Mouse (Mus musculus): ENCODE results near the gene Rpgrip1l. TPM values are rescaled to one million over a fixed set of nuclear protein-coding genes. Genes with fewer than 3 reads are reported as not detected.
A peak's percentile ranks its signal among the peaks of the same experiment; 100 is the strongest.

Gene Rpgrip1l
- polyA plus RNA-seq, 1 experiment from 2014 or later: 4.2 TPM

- DNase-seq (no peak), ATAC-seq (ENCODE audit: low read depth) (no peak)
- WGBS (ENCODE audit: insufficient replicate concordance): 76% methylated on average over 3 of the region's 3 CpGs
- no peak overlapping the region for H3K4me3 ChIP-seq (replicated peaks)
- no peaks in the 10 kb centered on the region for H3K27me3 ChIP-seq
- H3K27ac ChIP-seq: no peak overlapping the region
- no peak overlapping the region for H3K9ac ChIP-seq
- no peaks in the 10 kb centered on the region for H3K9me3 ChIP-seq (replicated peaks)
- H3K4me1 ChIP-seq (replicated peaks): no peaks in the 10 kb centered on the region
- H3K36me3 ChIP-seq: no peaks in the 10 kb centered on the region
- no peak overlapping the region for H3K4me2 ChIP-seq
Measured at GRCm38 (mm10) chr8:91198036-91198435, 115.0 kb downstream of the Rpgrip1l start.

- 55% methylated on average over 5 of the region's 5 CpGs for WGBS (ENCODE audit: insufficient replicate concordance)
Measured at GRCm38 (mm10) chr8:91197233-91197632, 115.8 kb downstream of the Rpgrip1l start.

GRCm38 (mm10) chr8:91196661-91197060 lies 116.4 kb downstream of the Rpgrip1l start:
- no peak overlapping the region for H3K4me2 ChIP-seq
- H3K9me3 ChIP-seq (replicated peaks): no peaks in the 10 kb centered on the region
- no peak overlapping the region for H3K9ac ChIP-seq
- 70% methylated on average over 12 of the region's 12 CpGs for WGBS (ENCODE audit: insufficient replicate concordance)
- H3K4me3 ChIP-seq (replicated peaks): no peak overlapping the region
- no peak overlapping the region for H3K27ac ChIP-seq
- DNase-seq (no peak), ATAC-seq (ENCODE audit: low read depth) (no peak)
- no peaks in the 10 kb centered on the region for H3K36me3 ChIP-seq
- H3K4me1 ChIP-seq (replicated peaks): no peaks in the 10 kb centered on the region
- H3K27me3 ChIP-seq: 0 out of 2 replicates have a peak, but pooled peaks cover 5% of the 10 kb centered on the region

More at GRCm38 (mm10) chr8:91197233-91197632, 115.8 kb downstream of the Rpgrip1l start:
- H3K4me1 ChIP-seq (replicated peaks): no peaks in the 10 kb centered on the region
- H3K27me3 ChIP-seq: 0 out of 2 replicates have a peak, but pooled peaks cover 5% of the 10 kb centered on the region
- H3K27ac ChIP-seq: no peak overlapping the region
- DNase-seq (no peak), ATAC-seq (ENCODE audit: low read depth) (no peak)
- H3K9ac ChIP-seq: no peak overlapping the region
- H3K36me3 ChIP-seq: no peaks in the 10 kb centered on the region
- H3K4me3 ChIP-seq (replicated peaks): no peak overlapping the region
- no peaks in the 10 kb centered on the region for H3K9me3 ChIP-seq (replicated peaks)
- H3K4me2 ChIP-seq: no peak overlapping the region

GRCm38 (mm10) chr8:91194081-91194480 lies 119.0 kb downstream of the Rpgrip1l start:
- Histone ChIP-seq H3K4me1 (replicated peaks) (no peaks in the 10 kb centered on the region), H3K4me3 (replicated peaks) (no peak overlapping the region), H3K36me3 (no peaks in the 10 kb centered on the region), H3K9ac (no peak overlapping the region), H3K27me3 (peaks cover 22% of the 10 kb centered on the region), H3K9me3 (replicated peaks) (no peaks in the 10 kb centered on the region), H3K4me2 (no peak overlapping the region), H3K27ac (no peak overlapping the region)
- 64% methylated on average over 2 of the region's 2 CpGs for WGBS (ENCODE audit: insufficient replicate concordance)
- DNase-seq: no peak
- ATAC-seq (ENCODE audit: low read depth): no peak

DNA sequence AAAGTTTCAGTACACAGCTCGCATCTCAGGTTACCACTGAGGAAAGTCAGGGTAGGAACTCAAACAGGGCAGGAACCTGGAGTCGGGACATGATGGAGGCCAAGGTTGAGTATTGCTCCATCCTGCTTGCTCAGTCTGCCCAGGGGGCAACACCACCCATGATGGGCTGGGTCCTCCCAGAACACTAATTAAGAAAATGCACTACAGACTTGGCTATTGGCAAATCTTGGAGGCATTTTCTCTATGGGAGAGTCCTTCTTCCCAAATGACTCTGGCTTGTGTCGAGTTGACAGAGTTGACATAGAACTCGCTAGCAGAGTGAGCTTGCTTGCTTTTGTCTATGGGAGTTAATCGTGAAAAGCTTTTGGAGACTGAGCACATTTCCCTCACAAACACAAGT lies 120.1 kb downstream of the Rpgrip1l start:
- H3K4me3 ChIP-seq (replicated peaks): no peak overlapping the region

DNA sequence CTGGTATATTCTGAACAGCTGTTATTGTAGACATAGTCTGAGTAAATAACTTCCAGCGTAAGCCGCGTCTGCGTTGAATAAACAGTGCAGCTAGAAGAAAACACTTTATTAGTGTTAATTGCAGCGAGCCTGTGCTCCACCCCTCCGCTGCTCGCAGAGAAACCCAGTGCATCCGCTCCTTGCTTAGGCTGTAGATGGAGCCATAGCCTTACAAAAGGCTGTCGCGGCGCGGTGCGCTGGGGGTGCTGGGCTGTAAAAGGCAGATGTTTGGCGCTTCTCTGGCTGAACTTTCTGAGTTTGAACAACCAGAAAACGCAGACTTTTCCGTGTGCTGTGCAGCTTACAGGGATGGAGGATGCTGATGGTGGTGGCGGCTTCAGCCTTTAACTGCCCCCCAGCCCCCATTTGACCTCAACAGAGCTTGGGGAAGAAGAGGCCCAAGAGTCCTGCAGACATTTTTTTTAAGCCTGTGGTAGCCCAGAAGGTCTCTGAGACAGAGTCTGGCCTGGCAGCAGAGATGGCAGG lies 122.2 kb downstream of the Rpgrip1l start:
- Histone ChIP-seq H3K27me3 (peaks cover 25% of the 10 kb centered on the region), H3K9me3 (replicated peaks) (no peaks in the 10 kb centered on the region), H3K4me3 (replicated peaks) (no peak overlapping the region), H3K9ac (no peak overlapping the region), H3K36me3 (no peaks in the 10 kb centered on the region), H3K4me2 (peak overlapping the region; percentile 33; the same call in 1 of the 2 replicates), H3K27ac (no peak overlapping the region), H3K4me1 (replicated peaks) (no peaks in the 10 kb centered on the region)
- DNase-seq (no peak), ATAC-seq (ENCODE audit: low read depth) (no peak)
- 6% methylated on average over 17 of the region's 17 CpGs for WGBS (ENCODE audit: insufficient replicate concordance)

More for the DNA sequence above, 120.1 kb downstream of the Rpgrip1l start:
- no peak for DNase-seq
- Histone ChIP-seq H3K4me2 (no peak overlapping the region), H3K36me3 (no peaks in the 10 kb centered on the region), H3K4me1 (replicated peaks) (no peaks in the 10 kb centered on the region), H3K27ac (no peak overlapping the region), H3K9ac (no peak overlapping the region), H3K27me3 (peaks cover 25% of the 10 kb centered on the region), H3K9me3 (replicated peaks) (no peaks in the 10 kb centered on the region)
- 63% methylated on average over 5 of the region's 5 CpGs for WGBS (ENCODE audit: insufficient replicate concordance)
- ATAC-seq (ENCODE audit: low read depth): no peak

- DNase-seq: no peak
Measured at GRCm38 (mm10) chr8:91188152-91188551, 124.9 kb downstream of the Rpgrip1l start.

DNA sequence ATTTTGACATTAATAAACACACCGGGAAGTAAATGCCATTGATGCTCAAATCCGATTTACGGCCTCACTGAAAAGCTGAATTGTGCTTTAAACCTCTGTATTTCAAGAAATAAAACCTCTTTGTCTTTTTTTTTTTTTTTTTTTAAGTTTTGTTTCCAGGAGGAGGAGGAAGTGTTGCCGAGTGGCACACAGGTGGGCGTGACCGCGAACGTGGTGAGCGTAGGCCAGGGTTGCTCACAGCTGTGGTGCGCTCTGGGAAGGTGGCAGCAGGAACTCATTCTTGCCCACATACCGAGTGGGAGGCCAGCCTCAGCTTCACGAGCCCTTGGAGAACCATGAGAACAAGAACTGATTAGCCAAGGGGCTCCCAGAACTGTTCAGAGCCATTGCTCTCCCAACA lies 126.7 kb downstream of the Rpgrip1l start:
- Histone ChIP-seq H3K36me3 (no peaks in the 10 kb centered on the region), H3K4me1 (replicated peaks) (no peaks in the 10 kb centered on the region), H3K27ac (no peak overlapping the region), H3K9ac (no peak overlapping the region), H3K4me2 (no peak overlapping the region), H3K27me3 (peaks cover 21% of the 10 kb centered on the region), H3K9me3 (replicated peaks) (no peaks in the 10 kb centered on the region), H3K4me3 (replicated peaks) (no peak overlapping the region)
- DNase-seq: no peak
- no peak for ATAC-seq (ENCODE audit: low read depth)
- 67% methylated on average over 12 of the region's 12 CpGs for WGBS (ENCODE audit: insufficient replicate concordance)

More at GRCm38 (mm10) chr8:91188152-91188551, 124.9 kb downstream of the Rpgrip1l start:
- ATAC-seq (ENCODE audit: low read depth): no peak
- H3K4me1 ChIP-seq (replicated peaks): no peaks in the 10 kb centered on the region
- no peaks in the 10 kb centered on the region for H3K9me3 ChIP-seq (replicated peaks)
- peaks cover 25% of the 10 kb centered on the region for H3K27me3 ChIP-seq
- 56% methylated on average over 9 of the region's 11 CpGs for WGBS (ENCODE audit: insufficient replicate concordance)
- H3K9ac ChIP-seq: no peak overlapping the region
- H3K36me3 ChIP-seq: no peaks in the 10 kb centered on the region
- H3K4me3 ChIP-seq (replicated peaks): no peak overlapping the region
- H3K4me2 ChIP-seq: no peak overlapping the region
- H3K27ac ChIP-seq: no peak overlapping the region

- Histone ChIP-seq H3K4me1 (replicated peaks) (no peaks in the 10 kb centered on the region), H3K27ac (no peak overlapping the region), H3K36me3 (no peaks in the 10 kb centered on the region), H3K9ac (no peak overlapping the region), H3K4me2 (no peak overlapping the region), H3K4me3 (replicated peaks) (no peak overlapping the region), H3K27me3 (no peaks in the 10 kb centered on the region), H3K9me3 (replicated peaks) (no peaks in the 10 kb centered on the region)
- DNase-seq: no peak
- 20% methylated on average over 1 of the region's 1 CpGs for WGBS (ENCODE audit: insufficient replicate concordance)
- ATAC-seq (ENCODE audit: low read depth): no peak
Measured at GRCm38 (mm10) chr8:91177708-91178107, 135.4 kb downstream of the Rpgrip1l start.

DNA sequence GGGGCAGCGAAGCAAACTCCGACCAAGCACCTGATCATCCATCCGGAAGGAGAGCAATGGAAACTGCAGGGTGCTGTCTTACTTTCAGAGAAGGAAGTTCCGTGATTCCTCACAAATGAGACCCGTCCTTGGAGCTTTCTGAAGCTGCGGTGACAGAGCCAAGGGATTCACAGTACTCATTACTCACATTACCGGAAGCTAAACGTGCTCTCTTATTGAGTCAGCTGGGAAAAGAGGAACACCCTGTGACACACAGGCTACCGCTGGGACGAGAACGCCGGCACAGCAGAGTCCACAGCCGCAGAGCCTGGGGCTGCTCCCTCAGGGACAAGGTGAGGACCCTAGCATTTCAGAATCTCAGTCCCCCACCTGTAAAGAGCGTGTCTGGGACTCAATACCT lies 136.9 kb downstream of the Rpgrip1l start:
- ATAC-seq (ENCODE audit: low read depth) (no peak), DNase-seq (no peak)
- Histone ChIP-seq H3K9me3 (replicated peaks) (no peaks in the 10 kb centered on the region), H3K36me3 (no peaks in the 10 kb centered on the region), H3K9ac (no peak overlapping the region), H3K27ac (no peak overlapping the region), H3K4me3 (replicated peaks) (no peak overlapping the region), H3K4me2 (no peak overlapping the region), H3K27me3 (no peaks in the 10 kb centered on the region), H3K4me1 (replicated peaks) (no peaks in the 10 kb centered on the region)
- 47% methylated on average over 14 of the region's 14 CpGs for WGBS (ENCODE audit: insufficient replicate concordance)

- no peak for DNase-seq
- no peak overlapping the region for H3K4me2 ChIP-seq
- H3K36me3 ChIP-seq: no peaks in the 10 kb centered on the region
- no peak overlapping the region for H3K9ac ChIP-seq
- no peaks in the 10 kb centered on the region for H3K4me1 ChIP-seq (replicated peaks)
- no peaks in the 10 kb centered on the region for H3K27me3 ChIP-seq
- H3K27ac ChIP-seq: no peak overlapping the region
- 72% methylated on average over 13 of the region's 13 CpGs for WGBS (ENCODE audit: insufficient replicate concordance)
- no peak for ATAC-seq (ENCODE audit: low read depth)
- H3K4me3 ChIP-seq (replicated peaks): no peak overlapping the region
- H3K9me3 ChIP-seq (replicated peaks): no peaks in the 10 kb centered on the region
Measured at GRCm38 (mm10) chr8:91171605-91172004, 141.5 kb downstream of the Rpgrip1l start.

GRCm38 (mm10) chr8:91170914-91171313 lies 142.1 kb downstream of the Rpgrip1l start:
- Histone ChIP-seq H3K4me3 (replicated peaks) (no peak overlapping the region), H3K9me3 (replicated peaks) (no peaks in the 10 kb centered on the region), H3K4me1 (replicated peaks) (no peaks in the 10 kb centered on the region), H3K9ac (no peak overlapping the region), H3K27me3 (no peaks in the 10 kb centered on the region), H3K36me3 (no peaks in the 10 kb centered on the region), H3K27ac (no peak overlapping the region), H3K4me2 (no peak overlapping the region)
- no peak for ATAC-seq (ENCODE audit: low read depth)
- WGBS (ENCODE audit: insufficient replicate concordance): 77% methylated on average over 14 of the region's 14 CpGs
- no peak for DNase-seq
